Mouse (Mus musculus): ENCODE measurements at regions not wholly inside any gene's neighbourhood (a gene's known extent, or its start where the extent isn't known, plus 50 kb on each side); places are given as distances from the start of the nearest gene placed in this dataset.

- H3K36me3 ChIP-seq, result no peaks in the 10 kb centered on the region
- H3K4me1 ChIP-seq, result no peaks in the 10 kb centered on the region
- no peak for ATAC-seq (ENCODE audit: low FRiP score)
- H3K4me3 ChIP-seq, result no peak overlapping the region
- H3K4me2 ChIP-seq (replicated peaks), result no peak overlapping the region
- H3K27ac ChIP-seq, result no peak overlapping the region
- H3K27me3 ChIP-seq, result no peaks in the 10 kb centered on the region
- WGBS, result 60% methylated on average over 3 of the region's 3 CpGs
- no peaks in the 10 kb centered on the region for H3K9me3 ChIP-seq (replicated peaks)
- no peak overlapping the region for H3K9ac ChIP-seq
Measured at GRCm38 (mm10) chr17:14538527-14538926, 155.5 kb downstream of the Thbs2 start.

- 92% methylated on average over 4 of the region's 4 CpGs for WGBS
- H3K9me3 ChIP-seq (replicated peaks), result no peaks in the 10 kb centered on the region
- no peak for ATAC-seq (ENCODE audit: low FRiP score)
- H3K4me3 ChIP-seq, result no peak overlapping the region
- no peak overlapping the region for H3K4me2 ChIP-seq (replicated peaks)
- no peaks in the 10 kb centered on the region for H3K27me3 ChIP-seq
- H3K27ac ChIP-seq, result no peak overlapping the region
- H3K4me1 ChIP-seq, result no peaks in the 10 kb centered on the region
- H3K36me3 ChIP-seq, result no peaks in the 10 kb centered on the region
- no peak overlapping the region for H3K9ac ChIP-seq
Measured at GRCm38 (mm10) chr17:14532979-14533314, 161.1 kb downstream of the Thbs2 start.

GRCm38 (mm10) chr17:14532298-14532978 is 161.6 kb downstream of the Thbs2 start:
- 84% methylated on average over 8 of the region's 8 CpGs for WGBS
- Histone ChIP-seq H3K27ac (no peak overlapping the region), H3K9ac (no peak overlapping the region), H3K27me3 (no peaks in the 10 kb centered on the region), H3K9me3 (replicated peaks) (no peaks in the 10 kb centered on the region), H3K4me3 (no peak overlapping the region), H3K36me3 (no peaks in the 10 kb centered on the region), H3K4me1 (no peaks in the 10 kb centered on the region), H3K4me2 (replicated peaks) (no peak overlapping the region)
- no peak for ATAC-seq (ENCODE audit: low FRiP score)

- Histone ChIP-seq H3K27ac (no peak overlapping the region), H3K9ac (no peak overlapping the region)
Measured at GRCm38 (mm10) chr17:14531796-14532195, 162.2 kb downstream of the Thbs2 start.

GRCm38 (mm10) chr17:14527691-14528090 is 166.3 kb downstream of the Thbs2 start:
- H3K9ac ChIP-seq, result no peak overlapping the region
- H3K27me3 ChIP-seq, result peaks cover 2% of the 10 kb centered on the region; the same call in 1 of the 2 replicates
- no peaks in the 10 kb centered on the region for H3K4me1 ChIP-seq
- H3K36me3 ChIP-seq, result no peaks in the 10 kb centered on the region
- no peak overlapping the region for H3K27ac ChIP-seq
- 94% methylated on average over 2 of the region's 2 CpGs for WGBS
- H3K4me2 ChIP-seq (replicated peaks), result no peak overlapping the region
- no peak for ATAC-seq (ENCODE audit: low FRiP score)
- no peak overlapping the region for H3K4me3 ChIP-seq
- no peaks in the 10 kb centered on the region for H3K9me3 ChIP-seq (replicated peaks)

More at GRCm38 (mm10) chr17:14531796-14532195, 162.2 kb downstream of the Thbs2 start:
- 92% methylated on average over 3 of the region's 3 CpGs for WGBS
- H3K4me3 ChIP-seq, result no peak overlapping the region
- H3K27me3 ChIP-seq, result no peaks in the 10 kb centered on the region
- no peak for ATAC-seq (ENCODE audit: low FRiP score)
- no peaks in the 10 kb centered on the region for H3K36me3 ChIP-seq
- no peaks in the 10 kb centered on the region for H3K4me1 ChIP-seq
- no peaks in the 10 kb centered on the region for H3K9me3 ChIP-seq (replicated peaks)
- H3K4me2 ChIP-seq (replicated peaks), result no peak overlapping the region

- 87% methylated on average over 7 of the region's 7 CpGs for WGBS
- no peak overlapping the region for H3K4me2 ChIP-seq (replicated peaks)
- H3K9ac ChIP-seq, result no peak overlapping the region
- peaks cover 6% of the 10 kb centered on the region; the same call in 1 of the 2 replicates for H3K27me3 ChIP-seq
- no peak overlapping the region for H3K4me3 ChIP-seq
- H3K27ac ChIP-seq, result no peak overlapping the region
- no peak for ATAC-seq (ENCODE audit: low FRiP score)
- H3K9me3 ChIP-seq (replicated peaks), result no peaks in the 10 kb centered on the region
- H3K4me1 ChIP-seq, result no peaks in the 10 kb centered on the region
- no peaks in the 10 kb centered on the region for H3K36me3 ChIP-seq
Measured at GRCm38 (mm10) chr17:14525255-14525654, 168.8 kb downstream of the Thbs2 start.

GRCm38 (mm10) chr17:14524426-14525236 is 169.4 kb downstream of the Thbs2 start:
- H3K4me3 ChIP-seq, result no peak overlapping the region
- H3K4me2 ChIP-seq (replicated peaks), result no peak overlapping the region
- H3K36me3 ChIP-seq, result no peaks in the 10 kb centered on the region
- H3K27ac ChIP-seq, result no peak overlapping the region
- 0 out of 2 replicates have a peak, but pooled peaks have one; percentile 44 for ATAC-seq (ENCODE audit: low FRiP score)
- H3K27me3 ChIP-seq, result peaks cover 6% of the 10 kb centered on the region; the same call in 1 of the 2 replicates
- 48% methylated on average over 13 of the region's 13 CpGs for WGBS
- no peaks in the 10 kb centered on the region for H3K9me3 ChIP-seq (replicated peaks)
- H3K9ac ChIP-seq, result no peak overlapping the region
- H3K4me1 ChIP-seq, result no peaks in the 10 kb centered on the region

GRCm38 (mm10) chr17:14522011-14522410 is 172.0 kb downstream of the Thbs2 start:
- Histone ChIP-seq H3K4me2 (replicated peaks) (no peak overlapping the region), H3K27ac (no peak overlapping the region), H3K4me1 (0 out of 2 replicates have a peak, but pooled peaks cover 5% of the 10 kb centered on the region), H3K4me3 (no peak overlapping the region), H3K9ac (no peak overlapping the region), H3K36me3 (no peaks in the 10 kb centered on the region), H3K9me3 (replicated peaks) (no peaks in the 10 kb centered on the region), H3K27me3 (peaks cover 6% of the 10 kb centered on the region; the same call in 1 of the 2 replicates)
- 62% methylated on average over 2 of the region's 2 CpGs for WGBS
- ATAC-seq (ENCODE audit: low FRiP score), result no peak

GRCm38 (mm10) chr17:14520565-14520964 is 173.5 kb downstream of the Thbs2 start:
- Histone ChIP-seq H3K4me2 (replicated peaks) (no peak overlapping the region), H3K4me3 (no peak overlapping the region), H3K36me3 (no peaks in the 10 kb centered on the region), H3K27me3 (peaks cover 6% of the 10 kb centered on the region; the same call in 1 of the 2 replicates), H3K27ac (no peak overlapping the region), H3K9me3 (replicated peaks) (no peaks in the 10 kb centered on the region), H3K4me1 (0 out of 2 replicates have a peak, but pooled peaks cover 5% of the 10 kb centered on the region), H3K9ac (no peak overlapping the region)
- WGBS, result 17% methylated on average over 5 of the region's 5 CpGs
- peak; percentile 39; the same call in 1 of the 2 replicates for ATAC-seq (ENCODE audit: low FRiP score)

GRCm38 (mm10) chr17:14519367-14519766 is 174.7 kb downstream of the Thbs2 start:
- H3K27me3 ChIP-seq, result peaks cover 6% of the 10 kb centered on the region; the same call in 1 of the 2 replicates
- no peak for ATAC-seq (ENCODE audit: low FRiP score)
- no peak overlapping the region for H3K27ac ChIP-seq
- H3K36me3 ChIP-seq, result no peaks in the 10 kb centered on the region
- H3K4me1 ChIP-seq, result 0 out of 2 replicates have a peak, but pooled peaks cover 5% of the 10 kb centered on the region
- H3K4me2 ChIP-seq (replicated peaks), result no peak overlapping the region
- no peaks in the 10 kb centered on the region for H3K9me3 ChIP-seq (replicated peaks)
- no peak overlapping the region for H3K4me3 ChIP-seq
- WGBS, result 88% methylated on average over 4 of the region's 4 CpGs
- H3K9ac ChIP-seq, result no peak overlapping the region

- 87% methylated on average over 12 of the region's 12 CpGs for WGBS
- H3K9me3 ChIP-seq (replicated peaks), result no peaks in the 10 kb centered on the region
- no peak overlapping the region for H3K4me2 ChIP-seq (replicated peaks)
- no peak overlapping the region for H3K27ac ChIP-seq
- no peaks in the 10 kb centered on the region for H3K36me3 ChIP-seq
- no peak for ATAC-seq (ENCODE audit: low FRiP score)
- H3K27me3 ChIP-seq, result peaks cover 8% of the 10 kb centered on the region; the same call in 1 of the 2 replicates
- H3K9ac ChIP-seq, result no peak overlapping the region
- H3K4me3 ChIP-seq, result no peak overlapping the region
- 0 out of 2 replicates have a peak, but pooled peaks cover 5% of the 10 kb centered on the region for H3K4me1 ChIP-seq
Measured at GRCm38 (mm10) chr17:14518216-14518615, 175.8 kb downstream of the Thbs2 start.

- H3K4me3 ChIP-seq, result no peak overlapping the region
- H3K27ac ChIP-seq, result no peak overlapping the region
- no peak overlapping the region for H3K4me2 ChIP-seq (replicated peaks)
- H3K27me3 ChIP-seq, result peaks cover 6% of the 10 kb centered on the region; the same call in 1 of the 2 replicates
- H3K4me1 ChIP-seq, result 0 out of 2 replicates have a peak, but pooled peaks cover 5% of the 10 kb centered on the region
- H3K9ac ChIP-seq, result no peak overlapping the region
- H3K9me3 ChIP-seq (replicated peaks), result no peaks in the 10 kb centered on the region
- ATAC-seq (ENCODE audit: low FRiP score), result no peak
- H3K36me3 ChIP-seq, result no peaks in the 10 kb centered on the region
- 64% methylated on average over 5 of the region's 5 CpGs for WGBS
Measured at GRCm38 (mm10) chr17:14517368-14517767, 176.7 kb downstream of the Thbs2 start.

All from hindbrain, embryonic 12.5 days (tissue).